ENCODE assay signal across 13 mouse cellular contexts in genomic region chr16:76292656-76293055, GRCm38 (mm10).
"Had no signal": no experiment of that assay in that cellular context is flagged by ENCODE, and none has a peak within 500 bp of the region (broad histone marks: within the 10 kb centered on the region; RNA-seq: fewer than 3 reads in every experiment).

No protein-coding gene starts in this region.

- H3K9me3 ChIP-seq: intestine, embryonic 15.5 days; limb, embryonic 13.5 days; liver, embryonic 15.5 days; midbrain, embryonic 10.5 days; midbrain, embryonic 15.5 days; neural tube, embryonic 13.5 days had no signal

- H3K4me1 ChIP-seq: limb, embryonic 13.5 days; midbrain, embryonic 15.5 days; neural tube, embryonic 13.5 days had no signal

- H3K27me3 ChIP-seq: intestine, embryonic 15.5 days; limb, embryonic 13.5 days; liver, embryonic 15.5 days; midbrain, embryonic 15.5 days; neural tube, embryonic 13.5 days had no signal

- H3K9ac ChIP-seq: intestine, embryonic 15.5 days; limb, embryonic 13.5 days; liver, embryonic 15.5 days; lung, embryonic 14.5 days; midbrain, embryonic 15.5 days; neural tube, embryonic 13.5 days had no signal

- ATAC-seq: midbrain, embryonic 15.5 days had no signal

- DNase-seq: kidney, adult 2 months; kidney, postnatal 36 days; lung, embryonic 14.5 days; lung, postnatal 10 days; lung, postnatal 4 days; right cerebral cortex, postnatal 14 days; thymus, postnatal 4 days had no signal

- H3K4me3 ChIP-seq: intestine, embryonic 15.5 days; limb, embryonic 13.5 days; liver, embryonic 15.5 days; midbrain, embryonic 10.5 days; midbrain, embryonic 15.5 days; neural tube, embryonic 13.5 days had no signal

- H3K27ac ChIP-seq: intestine, embryonic 15.5 days; limb, embryonic 13.5 days; liver, embryonic 15.5 days; midbrain, embryonic 10.5 days; midbrain, embryonic 15.5 days; neural tube, embryonic 13.5 days had no signal

- H3K4me2 ChIP-seq: intestine, embryonic 15.5 days; limb, embryonic 13.5 days; liver, embryonic 15.5 days; lung, embryonic 14.5 days; midbrain, embryonic 15.5 days; neural tube, embryonic 13.5 days had no signal
